Mouse (Mus musculus): ENCODE results near the gene Limch1.

DNA sequence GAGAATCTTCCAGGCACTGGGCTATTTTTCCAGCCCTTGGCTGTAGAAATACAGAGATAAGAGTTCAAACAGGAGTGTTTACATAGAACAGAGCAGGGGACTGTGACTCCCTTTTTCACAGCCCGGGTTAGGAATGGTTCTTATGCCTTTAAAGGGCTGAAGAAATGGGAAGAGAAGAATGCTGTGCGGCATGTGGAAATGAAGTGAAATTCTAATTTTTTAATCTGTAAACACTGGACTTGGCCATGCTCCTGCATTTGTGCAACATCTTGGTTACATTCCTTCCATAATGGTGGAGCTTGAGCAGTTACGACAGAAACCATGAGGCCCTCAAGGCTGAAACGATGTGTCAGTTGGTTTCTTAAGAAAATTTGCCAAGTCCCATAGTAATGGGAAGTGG, 165.4 kb downstream of the Limch1 start:
- no peak for TF ChIP-seq CTCF (IDR thresholded peaks at IDR 0.05; ENCODE audit: low read depth, low read length)
- TF ChIP-seq POLR2A (IDR thresholded peaks at IDR 0.05; ENCODE audit: borderline replicate concordance, low read depth, low read length), result no peak

Measured in bone marrow macrophage, adult 2 months (primary cell).